Mouse (Mus musculus): ENCODE data around the gene Prrxl1. TPM values are rescaled to one million over a fixed set of nuclear protein-coding genes. Genes with fewer than 3 reads are reported as not detected.

The Prrxl1 gene
- polyA plus RNA-seq (2017; shearing (Covaris generic)), result 1 to 10 TPM in 1 of 2 experiments, under 1 TPM in 1; 0.20 to 1.3 TPM

GRCm38 (mm10) chr14:32599290-32600041 lies at the start of gene Prrxl1:
Gene Prrxl1, plus strand, starts transcription at chr14:32599407.

DNA sequence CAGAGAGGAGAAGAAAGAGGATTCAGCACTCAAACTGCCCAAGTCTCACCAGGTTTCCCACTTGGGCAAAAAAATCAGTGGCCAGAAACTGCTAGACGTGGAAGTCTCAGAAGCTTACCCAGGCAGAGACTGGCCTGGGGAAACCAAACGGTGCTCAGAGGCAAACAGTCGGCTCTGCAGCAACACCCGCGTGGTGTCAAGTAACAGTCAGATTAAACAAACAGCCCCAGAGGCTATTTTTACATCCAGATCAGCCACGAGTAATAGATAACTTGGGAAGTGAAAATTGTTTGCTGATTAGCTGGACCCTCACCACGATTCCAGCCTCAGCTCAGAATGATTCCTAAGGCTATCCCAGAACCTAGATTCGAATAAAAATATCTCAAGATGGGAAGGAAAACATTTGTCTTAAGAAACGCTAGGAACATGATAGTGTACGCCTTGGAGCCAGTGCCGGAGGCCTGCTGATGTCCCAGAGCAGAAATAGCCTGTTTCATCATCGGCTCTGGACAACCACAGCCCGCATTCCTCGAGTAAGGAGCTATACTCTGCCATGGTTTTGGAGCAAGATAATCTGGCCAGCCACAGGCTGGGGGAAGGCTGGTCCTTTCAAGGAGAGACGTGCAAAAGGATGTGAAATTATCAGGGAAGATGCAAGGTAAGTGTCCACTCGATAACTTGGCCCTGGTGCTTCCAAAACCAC lies 86.1 kb downstream of the Prrxl1 start, which contains the start of gene 3425401B19Rik:
3425401B19Rik (minus strand) TSS at position 170 of the 703 bp plus-strand sequence.

Other genes with a start within 250 kb of the Prrxl1 start
- gene 1700024G13Rik, start 211.0 kb upstream of the Prrxl1 start, polyA plus RNA-seq (2017; shearing (Covaris generic)), result not detected
- gene Slc18a3, start 134.6 kb upstream of the Prrxl1 start, polyA plus RNA-seq (2017; shearing (Covaris generic)), result under 1 TPM in 1 of 2 experiments, not detected in 1; 0.20 TPM
- under 1 TPM; 0.33 to 0.75 TPM for gene Chat, start 133.4 kb upstream of the Prrxl1 start, polyA plus RNA-seq (2017; shearing (Covaris generic))
- 10 to 100 TPM; 29.4 to 30.5 TPM for gene Ercc6, start 85.9 kb upstream of the Prrxl1 start, polyA plus RNA-seq (2017; shearing (Covaris generic))
- gene 3425401B19Rik, start 85.9 kb downstream of the Prrxl1 start, polyA plus RNA-seq (2017; shearing (Covaris generic)), result not detected
- gene Tmem273, start 186.6 kb downstream of the Prrxl1 start, polyA plus RNA-seq (2017; shearing (Covaris generic)), result 10 to 100 TPM in 1 of 2 experiments, 1 to 10 TPM in 1; 6.5 to 16.2 TPM
- gene Fam170b, start 234.6 kb downstream of the Prrxl1 start, polyA plus RNA-seq (2017; shearing (Covaris generic)), result under 1 TPM in 1 of 2 experiments, not detected in 1; 0.16 TPM

Data from inflammation-experienced regulatory T-cells (primary cell).